Mouse (Mus musculus) ES-E14 (cell line): ENCODE results near the gene Sh2b1. TPM values are rescaled to one million over a fixed set of nuclear protein-coding genes. Genes with fewer than 3 reads are reported as not detected.

ENCODE experiments used
- DNase-seq: peaks from one replicate; pipeline ENCODE4 v3.0.0-alpha.2; 2013; ENCODE audit warnings: low read depth, low spot score
- H3K27ac ChIP-seq: 2 replicates; pipeline ENCODE4 v1.5.1; 2012; ENCODE audit warnings: low read depth, mild to moderate bottlenecking, low read length, moderate library complexity, mixed read lengths; ENCODE audit not compliant: poor library complexity, insufficient read depth, severe bottlenecking
- H3K36me3 ChIP-seq: 2 replicates; pipeline ENCODE4 v1.6.1; 2012; ENCODE audit warnings: mild to moderate bottlenecking, low read length, moderate library complexity, mixed read lengths; ENCODE audit not compliant: control insufficient read depth, poor library complexity, insufficient read depth, severe bottlenecking
- H3K4me1 ChIP-seq, 2 experiments: fragments of 150-350 bp in 1 of 2; sonication (generic) in 1 of 2; 2 replicates each; pipeline ENCODE4 v1.6.1; 2012; ENCODE audit warnings: low read length in 2 of 2, mild to moderate bottlenecking in 1 of 2, mixed read lengths in 1 of 2; ENCODE audit not compliant: control insufficient read depth in 2 of 2, insufficient read depth in 2 of 2, poor library complexity in 1 of 2
- H3K4me3 ChIP-seq, 2 experiments: fragments of 150-350 bp in 1 of 2; sonication (generic) in 1 of 2; 2 replicates each; pipeline ENCODE4 v1.5.1; 2012; ENCODE audit warnings: low read length in 2 of 2, low read depth in 1 of 2, mild to moderate bottlenecking in 1 of 2, mixed read lengths in 1 of 2; ENCODE audit not compliant: insufficient read depth in 1 of 2, poor library complexity in 1 of 2, severe bottlenecking in 1 of 2
- H3K9ac ChIP-seq: 2 replicates; pipeline ENCODE4 v1.6.1; 2012; ENCODE audit warnings: low read depth, mild to moderate bottlenecking, low read length, mixed read lengths; ENCODE audit not compliant: poor library complexity, insufficient read depth, severe bottlenecking
- H3K9me3 ChIP-seq: fragments of 150-350 bp; sonication (generic); 2 replicates; pipeline ENCODE4 v1.6.1; 2012; ENCODE audit warnings: low read depth, mild to moderate bottlenecking, low read length; ENCODE audit not compliant: control insufficient read depth, insufficient read depth
- CHD2 ChIP-seq: IDR thresholded peaks from 2 replicates; pipeline ENCODE4 v1.6.1; 2014; ENCODE audit warnings: mild to moderate bottlenecking, low read depth, low read length, inconsistent platforms
- HCFC1 ChIP-seq: IDR thresholded peaks from 2 replicates; pipeline ENCODE4 v1.6.1; 2012; ENCODE audit warnings: low read length, inconsistent platforms, borderline replicate concordance; ENCODE audit not compliant: insufficient read depth
- MAFK ChIP-seq: IDR thresholded peaks from 2 replicates; pipeline ENCODE4 v1.6.1; 2014; ENCODE audit warnings: mild to moderate bottlenecking, low read depth, low read length, inconsistent platforms; ENCODE audit not compliant: insufficient read depth
- ZC3H11A ChIP-seq: IDR thresholded peaks from 2 replicates; pipeline ENCODE4 v1.6.1; 2012; ENCODE audit warnings: low read depth, mild to moderate bottlenecking, inconsistent platforms, low read length, borderline replicate concordance
- ZNF384 ChIP-seq: IDR thresholded peaks from 2 replicates; pipeline ENCODE4 v1.6.1; 2012; ENCODE audit warnings: low read depth, low read length, inconsistent platforms
- in situ Hi-C, 2 experiments: fragments of 600-800 bp; cut with MboI; formaldehyde crosslinking; loops; one replicate each; pipeline ENCODE4 v1.15.1; 2025; ENCODE audit warnings: low sequenced_read_pairs in 2 of 2, inconsistent platforms in 1 of 2; ENCODE audit not compliant: unreplicated experiment in 2 of 2
- total RNA-seq: library from RNA; depleted of rRNA; stranded (reverse); fragments of 300-350 nt; gene quantifications from 2 replicates; pipeline ENCODE4 v1.2.3, GENCODE M21; 2012

Sh2b1 gene
- total RNA-seq, 1 experiment: 20.3 TPM

DNA sequence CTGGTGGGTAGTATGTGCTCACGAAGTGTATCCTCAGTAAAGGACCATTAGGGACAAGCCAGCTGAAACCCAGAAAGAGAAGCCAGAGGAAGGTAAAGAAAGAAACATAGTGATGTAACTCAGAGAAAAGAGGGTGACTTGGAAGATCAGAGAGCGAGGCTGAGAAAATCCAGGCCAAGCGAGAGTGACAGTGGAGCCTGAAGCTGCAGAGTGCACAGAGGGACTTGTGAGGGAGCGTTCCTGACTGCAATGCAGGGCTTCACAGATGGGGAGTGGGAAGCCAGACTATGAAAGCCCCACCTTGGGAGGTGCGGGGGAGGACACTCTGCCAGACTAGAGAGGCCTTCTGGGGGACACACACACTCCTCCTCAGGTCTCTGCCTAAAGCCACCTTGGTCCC lies 17.0 kb downstream of the Sh2b1 start:
- H3K9ac ChIP-seq: no peak overlapping the region
- no peaks in the 10 kb centered on the region for H3K9me3 ChIP-seq
- no peak overlapping the region for H3K27ac ChIP-seq
- H3K4me1 ChIP-seq: peaks cover 0 to 9% of the 10 kb centered on the region in 2 experiments; a peak in 1 of 4 replicates
- no peak for TF ChIP-seq ZC3H11A
- no peak for TF ChIP-seq MAFK
- no peak for DNase-seq
- in situ Hi-C loops: no loop called here
- H3K4me3 ChIP-seq: no peak overlapping the region
- no peaks in the 10 kb centered on the region for H3K36me3 ChIP-seq

DNA sequence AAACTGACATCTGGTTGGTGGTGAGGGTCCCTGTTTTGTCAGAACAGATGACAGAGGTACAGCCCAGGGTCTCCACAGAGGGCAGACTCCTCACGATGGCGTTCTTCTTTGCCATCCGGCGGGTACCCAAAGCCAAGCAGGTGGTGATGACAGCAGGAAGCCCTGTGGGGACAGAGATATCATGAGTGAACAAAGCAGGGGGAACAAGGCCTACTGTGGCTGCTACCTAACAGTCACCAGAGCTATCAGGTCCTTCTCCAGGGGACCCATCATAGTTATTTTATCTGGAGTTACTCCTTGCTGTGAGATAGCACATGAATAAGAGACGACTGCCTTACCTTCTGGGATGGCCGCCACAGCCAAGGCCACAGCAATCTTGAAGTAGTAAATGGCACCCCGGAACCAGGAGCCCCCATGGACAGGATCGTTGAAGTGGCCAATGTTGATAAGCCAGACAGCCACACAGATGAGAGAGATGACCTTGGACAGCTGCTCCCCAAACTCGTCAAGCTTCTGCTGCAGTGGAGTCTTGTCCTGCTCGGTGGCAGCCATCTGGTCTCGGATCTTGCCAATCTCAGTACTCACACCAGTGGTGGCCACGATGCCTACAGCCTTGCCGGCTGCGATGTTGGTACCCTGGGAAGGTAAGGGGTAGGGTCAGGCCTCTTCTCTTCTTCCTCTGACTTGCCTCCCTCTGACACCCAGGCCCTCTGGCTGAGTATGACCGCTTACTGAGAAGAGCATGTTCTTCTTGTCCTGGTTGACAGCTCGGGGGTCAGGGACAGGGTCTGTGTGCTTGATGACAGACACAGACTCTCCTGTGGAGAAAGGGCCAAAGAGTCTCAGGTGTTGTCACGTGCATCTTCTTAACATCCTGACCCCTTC lies 18.6 kb downstream of the Sh2b1 start:
- Histone ChIP-seq H3K9ac (no peak overlapping the region), H3K4me1 (peaks cover 0 to 6% of the 10 kb centered on the region in 2 experiments; a peak in 1 of 4 replicates), H3K9me3 (no peaks in the 10 kb centered on the region), H3K36me3 (no peaks in the 10 kb centered on the region), H3K27ac (no peak overlapping the region), H3K4me3 (no peak overlapping the region)
- in situ Hi-C loops: no loop called here
- DNase-seq: no peak
- TF ChIP-seq CHD2 (no peak), ZNF384 (no peak), ZC3H11A (no peak), MAFK (no peak)

DNA sequence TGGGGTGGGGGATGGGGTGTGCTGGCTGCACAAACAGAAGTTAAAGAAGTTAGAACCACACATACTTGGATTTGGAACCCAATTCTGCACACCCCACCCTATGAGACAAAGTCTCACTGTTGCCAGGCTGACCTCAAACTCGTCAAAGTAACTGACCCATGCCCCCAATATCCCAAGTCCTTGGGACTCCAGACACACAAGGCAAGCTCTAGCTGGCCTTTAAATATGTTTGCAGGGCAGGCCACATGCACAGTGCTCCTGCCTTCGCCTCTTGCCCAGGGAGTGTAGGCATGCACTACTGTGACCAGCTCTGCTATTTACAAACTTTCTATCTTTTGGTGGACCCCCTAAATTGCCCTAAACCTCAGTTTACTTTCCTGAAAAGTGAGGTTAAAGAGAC lies 20.0 kb downstream of the Sh2b1 start:
- TF ChIP-seq HCFC1 (no peak), MAFK (no peak), ZC3H11A (no peak), CHD2 (no peak), ZNF384 (no peak)
- in situ Hi-C loops: no loop called here
- H3K36me3 ChIP-seq: no peaks in the 10 kb centered on the region
- H3K27ac ChIP-seq: no peak overlapping the region
- H3K4me1 ChIP-seq: no peaks in the 10 kb centered on the region
- DNase-seq: no peak
- no peak overlapping the region for H3K9ac ChIP-seq
- no peak overlapping the region for H3K4me3 ChIP-seq
- no peaks in the 10 kb centered on the region for H3K9me3 ChIP-seq

DNA sequence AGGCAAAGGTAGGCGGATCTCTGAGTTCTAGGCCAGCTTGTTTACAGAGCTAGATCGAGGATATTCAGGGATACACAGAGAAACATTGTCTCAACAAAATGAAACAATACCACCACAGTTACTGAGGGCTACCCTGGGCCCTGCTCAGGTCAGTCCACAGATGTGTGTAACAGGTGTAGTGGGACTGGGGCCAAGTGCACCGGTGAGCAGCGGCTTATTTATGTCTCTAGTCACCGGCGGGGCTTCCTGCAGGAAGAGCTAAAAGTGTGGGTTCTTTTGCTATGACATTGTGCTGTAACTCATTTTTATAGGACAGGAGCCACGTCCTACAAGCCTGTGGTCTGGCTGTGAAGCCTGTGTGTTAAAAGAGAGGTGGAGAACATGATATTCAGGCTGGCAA lies 21.4 kb downstream of the Sh2b1 start:
- DNase-seq: no peak
- Histone ChIP-seq H3K4me3 (no peak overlapping the region), H3K36me3 (no peaks in the 10 kb centered on the region), H3K9ac (no peak overlapping the region), H3K9me3 (no peaks in the 10 kb centered on the region), H3K27ac (no peak overlapping the region), H3K4me1 (no peaks in the 10 kb centered on the region; a peak in 1 of 4 replicates)
- no peak for TF ChIP-seq ZNF384
- in situ Hi-C loops: no loop called here

DNA sequence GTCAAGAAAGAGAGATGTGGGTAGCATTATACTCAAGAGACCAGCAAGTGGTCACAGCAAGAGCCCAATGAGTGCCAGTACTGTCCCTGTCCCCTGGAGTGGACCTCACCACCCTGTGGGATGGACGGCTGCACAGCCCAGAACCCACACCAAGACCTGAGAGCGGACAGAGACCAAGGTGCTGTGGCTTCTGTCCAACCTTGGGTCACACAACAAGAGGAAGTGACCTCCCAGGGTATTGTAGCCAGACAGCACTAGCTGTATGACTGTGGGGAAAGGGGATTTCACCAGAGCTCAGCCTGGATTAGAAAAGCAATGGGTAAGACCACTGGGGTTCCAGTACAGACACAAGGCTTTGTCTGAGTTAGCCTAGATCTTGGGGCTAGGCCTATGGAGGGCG lies 23.0 kb downstream of the Sh2b1 start:
- no peaks in the 10 kb centered on the region for H3K9me3 ChIP-seq
- H3K4me1 ChIP-seq: no peaks in the 10 kb centered on the region; a peak in 1 of 4 replicates
- TF ChIP-seq HCFC1 (no peak), ZC3H11A (no peak), ZNF384 (no peak), CHD2 (no peak), MAFK (no peak)
- no peak overlapping the region for H3K4me3 ChIP-seq
- in situ Hi-C loops: no loop called here
- no peak overlapping the region for H3K9ac ChIP-seq
- no peak overlapping the region for H3K27ac ChIP-seq
- no peak for DNase-seq
- H3K36me3 ChIP-seq: peaks cover under 1% of the 10 kb centered on the region; the same call in 1 of the 2 replicates
